Mouse (Mus musculus) embryo, embryonic 9.5 days (tissue): ENCODE measurements around the gene Scube3.

Source experiments
- DNase-seq: peaks from one replicate; pipeline ENCODE4 v3.0.0-alpha.2; 2017; ENCODE audit errors: extremely low spot score

Gene Scube3

GRCm38 (mm10) chr17:28177540-28178046, 35.7 kb downstream of the Scube3 start:
- peak; percentile 89 for DNase-seq

GRCm38 (mm10) chr17:28180331-28180730, 38.4 kb downstream of the Scube3 start:
- DNase-seq: no peak

DNA sequence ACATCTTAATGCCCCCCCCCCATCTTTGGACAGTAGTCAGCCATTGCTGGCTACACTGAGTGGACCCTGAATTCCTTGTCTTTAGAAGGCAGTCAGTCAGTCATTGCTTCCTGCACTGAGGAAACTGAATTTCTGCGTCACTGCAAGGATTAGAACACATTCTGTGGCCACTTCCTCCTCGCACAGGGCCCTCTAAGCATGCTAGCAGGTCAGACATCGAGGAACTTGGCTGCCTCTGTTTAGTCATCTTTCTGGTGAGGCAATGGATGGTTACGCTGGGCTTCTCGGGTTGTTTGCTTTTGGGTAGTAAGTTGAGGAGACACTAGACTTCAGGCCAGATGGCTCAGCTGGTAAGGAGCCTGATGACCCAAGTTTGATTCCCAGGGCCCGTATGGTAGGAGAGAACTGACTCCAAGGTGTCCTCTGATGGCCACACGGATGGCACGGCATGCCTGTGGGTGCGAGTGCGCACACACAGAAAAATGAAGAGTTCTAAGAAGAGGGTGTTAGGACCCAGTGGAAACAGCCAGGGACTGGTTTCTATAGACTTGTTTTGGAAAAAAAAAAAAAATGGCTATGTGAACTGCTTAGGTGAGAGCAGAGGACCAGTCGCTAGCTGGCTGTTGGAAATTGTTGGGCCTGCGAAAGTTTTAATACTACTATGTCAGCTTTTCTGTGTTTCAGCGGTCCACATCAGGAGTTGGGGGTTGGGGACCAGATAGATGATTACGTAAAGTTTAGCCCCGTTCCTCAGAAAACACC, 39.0 kb downstream of the Scube3 start:
- no peak for DNase-seq

DNA sequence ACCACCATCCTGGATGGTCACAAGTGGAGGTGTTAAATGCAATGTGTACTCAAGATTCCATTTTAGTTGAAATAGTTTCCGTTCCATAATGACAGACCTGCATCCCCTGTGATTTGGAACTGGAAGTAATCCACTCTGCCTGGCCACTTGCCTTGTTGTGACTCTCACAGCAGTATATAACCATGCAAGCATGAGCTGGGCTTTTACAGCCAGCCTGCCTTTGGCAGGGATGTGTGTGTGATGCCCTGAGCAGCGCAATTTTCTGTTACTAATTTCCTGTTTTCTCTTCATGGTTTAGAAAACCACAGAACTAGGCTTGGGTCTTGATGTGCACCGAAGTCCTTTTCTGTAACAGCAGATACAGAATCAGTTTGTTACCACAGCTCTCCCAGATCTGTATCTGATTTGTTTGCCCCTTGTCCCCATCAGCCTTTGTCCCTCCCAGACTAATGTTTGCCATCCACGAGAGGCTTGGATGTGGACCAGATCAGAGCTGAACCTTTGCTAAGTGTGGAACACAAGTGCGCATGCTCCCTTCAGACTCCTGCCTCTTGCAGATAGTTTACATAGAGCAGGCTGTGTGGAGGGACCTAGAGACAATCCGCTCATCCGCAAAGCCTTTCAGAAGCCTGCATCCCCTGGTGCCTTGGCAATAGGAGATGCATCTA, 43.2 kb downstream of the Scube3 start:
- DNase-seq: no peak

GRCm38 (mm10) chr17:28188313-28188712, 46.4 kb downstream of the Scube3 start:
- no peak for DNase-seq

DNA sequence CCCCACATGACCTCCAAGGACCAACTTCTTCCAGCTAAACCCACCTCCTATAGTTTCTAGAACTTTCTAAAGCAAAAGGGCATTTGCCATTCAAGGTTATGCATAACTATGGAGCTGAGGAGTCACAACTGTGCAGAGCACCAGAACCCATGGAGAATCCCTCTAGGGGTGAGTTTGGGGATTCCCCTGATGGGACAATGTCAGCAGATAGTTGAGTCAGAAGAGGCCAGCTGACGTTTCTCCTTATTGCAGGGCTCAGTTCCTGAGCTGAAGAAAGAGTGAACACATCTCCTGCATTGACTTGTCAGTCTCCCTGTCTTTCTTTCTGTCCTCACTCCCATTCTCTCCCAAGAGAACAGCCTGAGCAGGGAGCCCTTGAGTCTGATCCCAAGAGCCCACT, 50.8 kb downstream of the Scube3 start:
- no peak for DNase-seq

DNA sequence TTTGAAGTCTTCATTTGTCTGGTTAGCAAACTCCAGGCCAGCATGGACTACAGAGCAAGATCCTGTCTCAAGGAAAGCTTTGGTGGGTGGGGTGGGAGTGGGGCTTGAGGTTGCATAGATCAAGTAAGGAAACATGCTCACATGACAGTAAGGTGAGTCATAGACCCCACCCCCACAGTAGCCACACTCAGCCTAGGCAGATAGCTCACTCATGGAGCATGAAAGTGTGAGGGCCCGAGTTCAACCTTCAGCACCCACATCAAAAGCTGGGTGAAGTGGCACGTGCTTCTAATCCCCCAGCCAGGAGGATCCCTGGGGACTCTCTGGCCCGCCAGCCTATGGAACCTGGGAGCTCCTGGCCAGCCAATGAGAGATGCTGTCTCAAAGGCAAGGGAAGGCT, 51.6 kb downstream of the Scube3 start:
- DNase-seq: no peak

- DNase-seq: no peak
Observed at GRCm38 (mm10) chr17:28195033-28195432, 53.1 kb downstream of the Scube3 start.

DNA sequence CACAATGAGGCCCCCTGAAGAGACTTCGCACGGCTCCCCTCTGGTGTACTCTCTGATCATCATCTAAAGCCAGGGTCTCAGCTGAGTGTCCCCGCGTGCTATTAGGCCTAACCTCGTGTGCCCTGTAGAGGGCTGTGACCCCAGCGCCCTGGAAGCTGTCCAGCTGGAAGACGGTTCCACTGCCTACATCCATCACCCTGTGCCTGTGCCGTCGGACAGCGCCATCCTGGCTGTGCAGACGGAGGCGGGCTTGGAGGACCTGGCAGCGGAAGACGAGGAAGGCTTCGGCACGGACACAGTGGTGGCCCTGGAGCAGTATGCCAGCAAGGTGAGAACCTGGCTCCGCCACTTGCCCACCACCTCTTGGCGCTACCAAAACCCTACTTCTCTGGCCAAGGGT, 55.7 kb downstream of the Scube3 start:
- no peak for DNase-seq

- no peak for DNase-seq
Observed at GRCm38 (mm10) chr17:28201982-28202381, 60.0 kb downstream of the Scube3 start.

DNA sequence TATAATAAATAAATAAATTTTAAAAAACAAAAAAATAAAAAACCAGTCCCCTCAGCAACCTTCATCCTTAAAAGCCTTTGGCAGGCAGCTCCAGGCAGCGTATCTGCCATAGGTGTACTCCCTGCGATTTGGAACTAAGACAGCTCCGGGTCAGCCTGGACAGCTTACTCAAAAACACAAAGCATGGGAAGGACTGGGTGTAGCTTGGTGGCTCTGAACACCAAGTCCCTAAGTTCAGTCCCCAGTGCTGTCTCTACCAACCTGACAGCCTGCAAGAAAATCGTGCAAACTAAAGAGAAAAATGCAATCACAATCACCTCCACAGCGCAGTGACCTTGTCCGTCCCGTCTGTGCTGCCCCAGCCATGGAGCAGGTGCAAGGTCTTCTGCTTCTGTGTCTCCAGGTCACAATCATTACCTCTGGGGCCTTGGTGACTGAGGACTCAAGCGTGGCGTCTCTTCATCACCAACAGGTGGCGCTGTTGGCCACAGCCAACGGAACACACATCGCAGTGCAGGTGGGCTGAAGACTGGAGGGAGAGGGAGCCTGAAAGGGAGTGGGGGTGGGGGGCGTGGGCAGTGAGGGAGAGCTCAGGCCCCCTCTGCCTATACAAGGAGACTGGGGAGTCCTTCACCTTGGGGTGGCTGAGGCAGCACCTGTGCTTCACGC, 62.2 kb downstream of the Scube3 start:
- DNase-seq: peak; percentile 63

GRCm38 (mm10) chr17:28205443-28205842, 63.5 kb downstream of the Scube3 start:
- no peak for DNase-seq

DNA sequence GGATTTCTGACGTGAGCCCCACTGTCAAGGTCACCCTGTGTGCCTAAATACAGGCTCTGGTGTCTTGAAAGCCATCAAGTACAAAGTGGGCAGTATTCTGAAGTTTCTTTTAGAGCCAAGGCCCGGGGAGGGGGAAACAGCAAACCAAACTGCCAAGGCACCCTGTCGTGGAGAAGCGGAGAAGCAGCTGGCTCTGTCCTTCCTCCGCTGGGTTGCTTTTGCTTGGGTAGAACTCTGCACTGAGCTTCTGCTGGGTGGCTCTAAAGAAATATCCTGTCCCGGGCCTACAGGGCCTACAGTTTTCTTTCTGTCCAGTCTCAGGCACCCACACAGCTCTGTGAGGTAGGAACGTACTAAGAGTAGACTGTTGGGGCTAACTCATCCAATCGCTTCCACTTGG, 65.2 kb downstream of the Scube3 start:
- DNase-seq: no peak

DNA sequence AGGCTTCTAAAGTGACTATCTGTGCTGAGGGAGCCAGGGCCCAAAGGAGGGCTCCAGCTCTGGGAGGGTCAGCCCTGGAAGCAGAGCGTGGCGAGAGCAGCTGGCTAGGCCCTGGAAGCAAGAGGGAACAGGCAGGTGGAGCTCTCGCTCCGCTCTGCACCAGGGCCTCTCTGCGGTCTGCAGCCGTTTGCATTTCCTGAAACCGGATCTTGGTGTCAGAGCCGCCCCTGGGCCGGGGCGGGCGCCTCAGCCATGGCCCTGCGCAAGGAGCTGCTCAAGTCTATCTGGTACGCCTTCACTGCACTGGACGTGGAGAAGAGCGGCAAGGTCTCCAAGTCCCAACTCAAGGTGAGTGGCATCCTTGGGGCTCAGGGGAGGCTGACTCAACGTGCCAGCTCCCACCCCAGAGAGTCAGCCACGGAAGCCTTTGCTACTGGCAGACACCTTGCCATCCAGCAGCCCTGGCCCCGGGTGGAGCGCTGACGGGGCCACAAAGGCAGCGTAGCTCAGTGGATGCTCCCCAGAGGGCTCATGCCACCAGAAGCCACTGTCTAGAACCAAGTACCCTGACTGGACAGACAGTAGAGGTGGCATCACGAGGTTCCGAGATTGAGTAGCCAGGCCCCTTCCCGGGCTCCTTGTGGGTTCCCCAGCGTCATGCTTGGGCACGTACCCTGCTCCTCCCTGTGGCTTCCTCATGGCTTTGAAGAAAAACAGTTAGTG, 65.8 kb downstream of the Scube3 start, which contains the start of gene Def6:
Gene Def6 (plus strand): TSS at position 188 of the 723 bp plus-strand sequence.
- DNase-seq: peak; percentile 77

- no peak for DNase-seq
Observed at GRCm38 (mm10) chr17:28208314-28208612, 66.3 kb downstream of the Scube3 start.

GRCm38 (mm10) chr17:28209457-28210110, 67.6 kb downstream of the Scube3 start:
- no peak for DNase-seq

DNA sequence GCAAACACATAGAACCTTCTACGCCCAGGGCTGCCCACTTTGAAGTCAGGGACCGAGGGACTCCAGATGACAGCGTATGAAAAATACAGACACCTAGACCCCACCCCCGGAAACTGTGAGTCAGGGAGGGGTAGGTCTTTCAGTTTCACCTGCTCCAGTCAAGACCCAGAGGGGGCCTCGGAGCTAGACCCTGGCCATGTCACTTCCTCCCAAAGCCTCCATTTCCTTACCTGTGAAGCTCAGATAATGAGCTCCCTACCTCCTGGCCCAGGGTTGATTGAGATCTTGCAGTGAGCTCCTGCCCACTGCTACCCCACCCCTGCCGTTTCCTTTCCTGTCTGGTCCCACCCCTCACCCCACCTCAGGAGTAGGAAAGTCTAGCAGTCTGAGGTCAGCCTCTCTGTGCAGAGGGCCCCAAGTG, 70.0 kb downstream of the Scube3 start:
- DNase-seq: no peak

DNA sequence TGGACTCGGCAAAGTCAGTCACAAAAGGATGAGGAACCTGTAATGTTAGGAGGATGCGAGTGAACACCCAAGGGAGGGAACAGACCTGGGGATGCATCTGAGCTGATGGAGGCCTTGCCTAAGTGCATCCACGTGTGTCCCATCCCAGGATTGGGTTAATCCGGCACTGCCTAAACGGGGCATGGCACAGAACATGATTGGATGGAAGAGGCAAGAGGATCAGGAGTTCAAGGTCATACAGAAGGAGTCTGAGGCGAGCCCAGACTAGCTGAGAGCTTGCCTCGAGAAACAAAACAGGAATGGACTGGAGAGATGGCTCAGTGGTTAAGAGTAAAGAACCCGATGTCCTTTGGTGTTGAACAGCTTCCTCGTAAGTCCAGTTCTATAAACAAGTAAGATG, 70.5 kb downstream of the Scube3 start:
- no peak for DNase-seq

- DNase-seq: no peak
Observed at GRCm38 (mm10) chr17:28213236-28213635, 71.3 kb downstream of the Scube3 start.

- no peak for DNase-seq
Observed at GRCm38 (mm10) chr17:28216791-28217190, 74.8 kb downstream of the Scube3 start.
